Mouse (Mus musculus) kidney, adult 2 months (tissue): ENCODE measurements around the gene Hipk3.

Experiments used
- CTCF ChIP-seq: fragments of 200-500 bp; conservative IDR thresholded peaks from 2 replicates; pipeline ENCODE4 v1.5.1; 2011; ENCODE audit warnings: low read depth, mild to moderate bottlenecking, control low read depth, low read length, moderate library complexity, mixed read lengths; ENCODE audit not compliant: insufficient read depth, insufficient read length
- POLR2A ChIP-seq: fragments of 200-500 bp; IDR thresholded peaks from one replicate; pipeline ENCODE4 v1.6.1; 2011; ENCODE audit warnings: low read depth, low read length, control low read depth

DNA sequence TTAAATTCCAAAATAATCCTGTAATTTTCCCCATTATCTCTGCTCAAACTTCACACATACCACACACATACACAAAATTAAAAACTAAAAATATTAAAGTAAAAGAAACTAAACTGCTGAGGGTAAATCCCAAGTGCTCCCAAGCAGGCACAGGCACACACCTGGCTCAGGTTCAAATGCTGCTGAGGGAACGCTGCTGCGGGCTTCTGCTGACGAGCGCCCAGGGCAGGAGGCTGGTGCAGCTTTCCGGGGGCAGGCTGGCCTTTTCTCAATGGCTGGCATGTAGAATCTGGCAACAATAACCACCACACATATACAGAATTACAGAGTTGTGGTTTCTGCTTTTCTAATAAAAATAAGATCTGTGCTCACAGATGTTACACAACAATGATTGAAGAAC is 63.7 kb downstream of the Hipk3 start:
- TF ChIP-seq CTCF (no peak), POLR2A (no peak)
